ENCODE assay signal across 11 mouse cellular contexts in genomic region chr12:10571643-10572377, GRCm38 (mm10).
DNase-seq lines count a peak whose midpoint lies in the region; ATAC-seq and TF ChIP-seq lines count a peak whose summit lies in the region.
"Had no signal": no experiment of that assay in that cellular context is flagged by ENCODE, and none has a peak within 500 bp of the region (broad histone marks: within the 10 kb centered on the region; RNA-seq: fewer than 3 reads in every experiment).

No protein-coding gene starts in this region.

- H3K27me3 ChIP-seq in liver, postnatal 0 days (ENCODE audit: insufficient read depth, low read length), result no peaks in the 10 kb centered on the region
- no peaks in the 10 kb centered on the region for H3K27me3 ChIP-seq in liver, embryonic 12.5 days (replicated peaks)
- H3K27me3 ChIP-seq in limb, embryonic 11.5 days (ENCODE audit: control insufficient read depth, insufficient read depth, low read length), result no peaks in the 10 kb centered on the region
- H3K27me3 ChIP-seq: megakaryocyte, embryonic 14.5 days; stomach, embryonic 15.5 days had no signal

- no peak overlapping the region for H3K4me3 ChIP-seq in liver, postnatal 0 days (ENCODE audit: low read depth, low read length)
- no peak overlapping the region for H3K4me3 ChIP-seq in liver, embryonic 12.5 days
- no peak overlapping the region for H3K4me3 ChIP-seq in limb, embryonic 11.5 days (ENCODE audit: low read depth, low read length)
- H3K4me3 ChIP-seq: megakaryocyte, embryonic 14.5 days; stomach, embryonic 15.5 days had no signal

- H3K27ac ChIP-seq in liver, postnatal 0 days (ENCODE audit: low read depth), result no peak overlapping the region
- H3K27ac ChIP-seq in liver, embryonic 12.5 days, result no peak overlapping the region
- H3K27ac ChIP-seq in limb, embryonic 11.5 days (replicated peaks; ENCODE audit: low read depth, low read length), result peak overlapping the region; percentile 10
- H3K27ac ChIP-seq: stomach, embryonic 15.5 days had no signal

- ATAC-seq in frontal cortex, adult (ENCODE audit: low TSS enrichment), result peak; percentile 70
- no peak for ATAC-seq in liver, postnatal 0 days
- ATAC-seq in liver, embryonic 12.5 days, result no peak
- ATAC-seq in limb, embryonic 11.5 days (ENCODE audit: insufficient number of reproducible peaks, low FRiP score, low TSS enrichment, low read depth), result no peak

- no peaks in the 10 kb centered on the region for H3K4me1 ChIP-seq in liver, postnatal 0 days (ENCODE audit: insufficient read depth)
- H3K4me1 ChIP-seq in liver, embryonic 12.5 days, result no peaks in the 10 kb centered on the region
- H3K4me1 ChIP-seq in limb, embryonic 11.5 days (ENCODE audit: control insufficient read depth, insufficient read depth, low read length), result no peaks in the 10 kb centered on the region; the same call in 1 of the 2 replicates
- H3K4me1 ChIP-seq: megakaryocyte, embryonic 14.5 days; stomach, embryonic 15.5 days had no signal

- H3K9me3 ChIP-seq in liver, postnatal 0 days (ENCODE audit: low read length), result no peaks in the 10 kb centered on the region
- H3K9me3 ChIP-seq in liver, embryonic 12.5 days (replicated peaks), result no peaks in the 10 kb centered on the region
- no peaks in the 10 kb centered on the region for H3K9me3 ChIP-seq in limb, embryonic 11.5 days (ENCODE audit: control insufficient read depth, low read length)
- H3K9me3 ChIP-seq: megakaryocyte, embryonic 14.5 days; stomach, embryonic 15.5 days had no signal

- H3K9ac ChIP-seq in liver, postnatal 0 days (replicated peaks), result no peak overlapping the region
- H3K9ac ChIP-seq in liver, embryonic 12.5 days, result no peak overlapping the region
- no peak overlapping the region for H3K9ac ChIP-seq in limb, embryonic 11.5 days (ENCODE audit: low read length)
- H3K9ac ChIP-seq: stomach, embryonic 15.5 days had no signal

- WGBS in liver, postnatal 0 days (ENCODE audit: insufficient replicate concordance), result 50% methylated on average over 11 of the region's 11 CpGs
- WGBS in liver, embryonic 12.5 days (ENCODE audit: insufficient replicate concordance), result 42% methylated on average over 11 of the region's 11 CpGs
- WGBS in limb, embryonic 11.5 days, result 31% methylated on average over 11 of the region's 11 CpGs

- H3K4me2 ChIP-seq in liver, postnatal 0 days (ENCODE audit: low read depth, low read length), result no peak overlapping the region
- no peak overlapping the region for H3K4me2 ChIP-seq in liver, embryonic 12.5 days
- H3K4me2 ChIP-seq in limb, embryonic 11.5 days (ENCODE audit: low read depth, severe bottlenecking), result no peak overlapping the region
- H3K4me2 ChIP-seq: stomach, embryonic 15.5 days had no signal

- no peak for TF ChIP-seq EP300 in liver, postnatal 0 days (IDR thresholded peaks at IDR 0.05; ENCODE audit: low read depth)

- peak; percentile 46 for TF ChIP-seq CTCF in liver, postnatal 0 days (IDR thresholded peaks at IDR 0.05; ENCODE audit: low read depth)

- DNase-seq in frontal cortex, postnatal 10 days (ENCODE audit: low spot score in 2 of 2), result no peak
- DNase-seq in liver, postnatal 0 days, result no peak
- peak; percentile 61 for DNase-seq in R1 (ENCODE audit: low read depth, low spot score)
- peak; percentile 53 for DNase-seq in limb, embryonic 11.5 days (ENCODE audit: low spot score)
- no peak for DNase-seq in thymus, adult 18-20 months
- no peak for DNase-seq in cerebellum, postnatal 36 days
- DNase-seq: adrenal gland, adult 8-10 months had no signal

- no peaks in the 10 kb centered on the region for H3K36me3 ChIP-seq in liver, postnatal 0 days (replicated peaks; ENCODE audit: insufficient read depth, low read length)
- H3K36me3 ChIP-seq in liver, embryonic 12.5 days, result no peaks in the 10 kb centered on the region
- no peaks in the 10 kb centered on the region for H3K36me3 ChIP-seq in limb, embryonic 11.5 days (ENCODE audit: control insufficient read depth, insufficient read depth, low read length)
- H3K36me3 ChIP-seq: stomach, embryonic 15.5 days had no signal

Comparison
In these comparisons a context has a peak if more than half of its experiments do, and no peak if none do; other contexts are left out.
1. DNase-seq: peak in R1 (single experiment) and limb, embryonic 11.5 days (single experiment); none in frontal cortex, postnatal 10 days (0 of 2), liver, postnatal 0 days (single experiment), thymus, adult 18-20 months (0 of 2) and cerebellum, postnatal 36 days (0 of 2).